Mouse (Mus musculus): Measurements from ENCODE around the gene Mgat4a.
A peak's percentile ranks its signal among the peaks of the same experiment; 100 is the strongest.

- TF ChIP-seq CTCF (IDR thresholded peaks at IDR 0.05; ENCODE audit: low read depth) (no peak), EP300 (IDR thresholded peaks at IDR 0.05; ENCODE audit: low read depth) (peak; percentile 66)
Observed at GRCm38 (mm10) chr1:37479759-37480158, 61.1 kb downstream of the Mgat4a start.
